Mouse (Mus musculus) ES-E14 (cell line): ENCODE measurements around the gene 1700029P11Rik. TPM values are rescaled to one million over a fixed set of nuclear protein-coding genes. Genes with fewer than 3 reads are reported as not detected.

Experiments
- DNase-seq: peaks from one replicate; pipeline ENCODE4 v3.0.0-alpha.2; 2013; ENCODE audit warnings: low read depth, low spot score
- H3K27ac ChIP-seq: 2 replicates; pipeline ENCODE4 v1.5.1; 2012; ENCODE audit warnings: low read depth, mild to moderate bottlenecking, low read length, moderate library complexity, mixed read lengths; ENCODE audit not compliant: poor library complexity, insufficient read depth, severe bottlenecking
- H3K36me3 ChIP-seq: 2 replicates; pipeline ENCODE4 v1.6.1; 2012; ENCODE audit warnings: mild to moderate bottlenecking, low read length, moderate library complexity, mixed read lengths; ENCODE audit not compliant: control insufficient read depth, poor library complexity, insufficient read depth, severe bottlenecking
- H3K4me1 ChIP-seq, 2 experiments: fragments of 150-350 bp in 1 of 2; sonication (generic) in 1 of 2; 2 replicates each; pipeline ENCODE4 v1.6.1; 2012; ENCODE audit warnings: low read length in 2 of 2, mild to moderate bottlenecking in 1 of 2, mixed read lengths in 1 of 2; ENCODE audit not compliant: control insufficient read depth in 2 of 2, insufficient read depth in 2 of 2, poor library complexity in 1 of 2
- H3K4me3 ChIP-seq, 2 experiments: fragments of 150-350 bp in 1 of 2; sonication (generic) in 1 of 2; 2 replicates each; pipeline ENCODE4 v1.5.1; 2012; ENCODE audit warnings: low read length in 2 of 2, low read depth in 1 of 2, mild to moderate bottlenecking in 1 of 2, mixed read lengths in 1 of 2; ENCODE audit not compliant: insufficient read depth in 1 of 2, poor library complexity in 1 of 2, severe bottlenecking in 1 of 2
- H3K9ac ChIP-seq: 2 replicates; pipeline ENCODE4 v1.6.1; 2012; ENCODE audit warnings: low read depth, mild to moderate bottlenecking, low read length, mixed read lengths; ENCODE audit not compliant: poor library complexity, insufficient read depth, severe bottlenecking
- H3K9me3 ChIP-seq: fragments of 150-350 bp; sonication (generic); 2 replicates; pipeline ENCODE4 v1.6.1; 2012; ENCODE audit warnings: low read depth, mild to moderate bottlenecking, low read length; ENCODE audit not compliant: control insufficient read depth, insufficient read depth
- CHD2 ChIP-seq: IDR thresholded peaks from 2 replicates; pipeline ENCODE4 v1.6.1; 2014; ENCODE audit warnings: mild to moderate bottlenecking, low read depth, low read length, inconsistent platforms
- HCFC1 ChIP-seq: IDR thresholded peaks from 2 replicates; pipeline ENCODE4 v1.6.1; 2012; ENCODE audit warnings: low read length, inconsistent platforms, borderline replicate concordance; ENCODE audit not compliant: insufficient read depth
- MAFK ChIP-seq: IDR thresholded peaks from 2 replicates; pipeline ENCODE4 v1.6.1; 2014; ENCODE audit warnings: mild to moderate bottlenecking, low read depth, low read length, inconsistent platforms; ENCODE audit not compliant: insufficient read depth
- ZC3H11A ChIP-seq: IDR thresholded peaks from 2 replicates; pipeline ENCODE4 v1.6.1; 2012; ENCODE audit warnings: low read depth, mild to moderate bottlenecking, inconsistent platforms, low read length, borderline replicate concordance
- ZNF384 ChIP-seq: IDR thresholded peaks from 2 replicates; pipeline ENCODE4 v1.6.1; 2012; ENCODE audit warnings: low read depth, low read length, inconsistent platforms
- in situ Hi-C, 2 experiments: fragments of 600-800 bp; cut with MboI; formaldehyde crosslinking; loops; one replicate each; pipeline ENCODE4 v1.15.1; 2025; ENCODE audit warnings: low sequenced_read_pairs in 2 of 2, inconsistent platforms in 1 of 2; ENCODE audit not compliant: unreplicated experiment in 2 of 2
- total RNA-seq: library from RNA; depleted of rRNA; stranded (reverse); fragments of 300-350 nt; gene quantifications from 2 replicates; pipeline ENCODE4 v1.2.3, GENCODE M21; 2012

1700029P11Rik gene
- total RNA-seq, 1 experiment, result 29.9 TPM

DNA sequence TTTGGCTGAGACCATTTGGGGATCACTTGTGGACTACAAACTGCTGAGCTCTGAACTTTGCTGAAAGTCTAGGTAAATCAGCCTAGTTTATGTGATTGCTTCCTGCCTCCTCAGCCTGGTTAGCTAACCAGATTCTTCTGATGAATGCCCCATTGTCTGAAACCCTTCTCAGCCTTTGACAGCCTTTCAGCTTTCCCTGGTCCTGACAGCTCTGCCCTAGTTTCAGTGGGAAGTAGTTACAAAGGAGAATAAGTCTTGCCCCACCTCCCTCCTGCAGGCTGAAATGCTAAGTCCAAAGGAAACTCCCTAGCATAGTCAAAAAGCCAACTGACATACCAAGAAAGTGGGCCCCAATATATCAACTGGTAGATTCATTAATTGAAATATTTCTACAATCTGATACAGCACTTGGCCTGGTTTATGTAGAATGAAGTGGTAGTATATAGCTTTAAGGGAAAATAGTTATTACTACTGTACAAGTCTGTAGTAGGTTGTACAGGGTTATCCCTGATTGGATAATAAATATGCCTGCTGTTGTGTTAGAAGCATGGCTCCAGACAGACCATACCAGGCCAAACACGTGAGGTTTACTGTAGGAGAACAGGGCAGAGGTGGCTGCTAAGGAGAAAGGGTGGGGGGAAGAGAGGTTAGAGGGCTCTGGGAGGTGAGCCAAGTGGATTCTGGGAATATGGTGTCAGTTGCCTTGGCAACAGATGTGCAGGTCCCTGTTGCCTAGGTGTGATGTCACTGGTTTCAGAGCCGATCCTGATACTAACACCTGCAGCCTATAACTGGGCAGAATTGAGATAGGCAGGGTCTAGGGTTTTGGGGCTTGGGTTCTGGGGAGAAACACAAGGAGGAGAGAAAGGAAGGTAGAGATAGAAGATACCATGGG lies 5.2 kb downstream of the 1700029P11Rik start:
- Histone ChIP-seq H3K36me3 (no peaks in the 10 kb centered on the region), H3K4me3 (no peak overlapping the region), H3K27ac (no peak overlapping the region), H3K4me1 (no peaks in the 10 kb centered on the region; a peak in 1 of 4 replicates), H3K9ac (no peak overlapping the region), H3K9me3 (no peaks in the 10 kb centered on the region)
- no peak for TF ChIP-seq HCFC1
- TF ChIP-seq CHD2, result no peak
- TF ChIP-seq ZC3H11A, result no peak
- TF ChIP-seq MAFK, result no peak
- no peak for TF ChIP-seq ZNF384
- in situ Hi-C loops, result loop anchor here in 1 of 2 experiments (5.0 kb wide), 1 partner anchor 33 kb away; no protein-coding TSS in a partner anchor
- DNase-seq, result no peak

DNA sequence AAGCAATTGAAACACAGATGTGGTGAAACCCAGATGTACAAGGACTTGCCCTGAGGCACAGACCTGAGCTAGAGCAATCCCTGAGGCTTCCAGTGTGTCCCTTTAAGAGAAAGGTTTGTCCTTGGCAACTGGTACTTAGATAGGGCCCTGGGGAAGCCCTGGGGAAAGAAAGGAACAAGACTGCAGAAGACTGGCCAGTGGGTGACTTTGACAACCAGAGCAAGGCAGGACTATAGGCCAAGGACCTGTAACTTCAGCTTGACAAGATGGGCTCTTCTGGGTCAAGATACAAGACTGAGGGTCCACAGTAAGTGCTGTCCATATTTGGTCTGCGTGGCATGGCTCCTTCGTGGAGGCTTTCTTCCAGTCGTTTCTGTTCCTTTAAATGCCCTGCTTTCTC lies 7.3 kb downstream of the 1700029P11Rik start, which contains the start of gene Xrcc6:
Gene Xrcc6 (plus strand): TSS at position 190 of the 400 bp plus-strand sequence.
- Histone ChIP-seq H3K9ac (no peak within 1 kb of the TSS), H3K27ac (no peak within 1 kb of the TSS), H3K4me3 (no peak within 1 kb of the TSS), H3K36me3 (no peaks in the 10 kb centered on the region), H3K4me1 (peaks cover 0 to 3% of the 10 kb centered on the region in 2 experiments; a peak in 1 of 4 replicates), H3K9me3 (no peaks in the 10 kb centered on the region)
- no peak for TF ChIP-seq MAFK
- no peak for TF ChIP-seq HCFC1
- TF ChIP-seq ZC3H11A, result no peak
- no peak for TF ChIP-seq ZNF384
- no peak for TF ChIP-seq CHD2
- DNase-seq, result no peak
- in situ Hi-C loops, result loop anchor here in 1 of 2 experiments (5.0 kb wide), 1 partner anchor 35 kb away; no protein-coding TSS in a partner anchor

GRCm38 (mm10) chr15:81989371-81990062 lies 9.2 kb downstream of the 1700029P11Rik start:
- H3K27ac ChIP-seq, result no peak overlapping the region

DNA sequence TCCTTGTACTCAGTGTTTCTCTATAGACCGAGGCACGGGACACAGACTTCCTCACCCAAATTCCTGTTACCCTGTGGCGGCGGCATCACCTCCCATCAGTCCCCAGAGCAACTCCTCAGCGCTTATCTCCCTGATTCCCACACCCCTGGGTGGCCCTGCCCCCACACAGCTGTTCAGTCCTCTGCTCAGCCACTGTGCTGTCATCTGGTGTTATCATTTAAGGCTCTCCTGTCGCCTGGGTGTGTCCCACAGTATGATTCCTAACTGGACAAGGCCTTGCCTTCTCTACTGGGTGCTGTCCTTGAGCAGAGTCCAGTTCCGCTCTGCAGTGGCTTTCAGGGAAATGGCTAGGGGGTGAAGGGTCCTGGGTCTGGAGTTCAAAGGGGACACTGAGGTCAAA lies 10.2 kb downstream of the 1700029P11Rik start:
- in situ Hi-C loops, result no loop called here

More at GRCm38 (mm10) chr15:81989371-81990062, 9.2 kb downstream of the 1700029P11Rik start:
- H3K36me3 ChIP-seq, result peaks cover 5% of the 10 kb centered on the region; the same call in 1 of the 2 replicates
- H3K9me3 ChIP-seq, result no peaks in the 10 kb centered on the region
- H3K4me1 ChIP-seq, result peaks cover 2 to 5% of the 10 kb centered on the region in 2 experiments; a peak in 2 of 4 replicates
- H3K9ac ChIP-seq, result no peak overlapping the region
- no peak overlapping the region for H3K4me3 ChIP-seq
- in situ Hi-C loops, result loop anchor here in 1 of 2 experiments (5.0 kb wide), 1 partner anchor 37 kb away; no protein-coding TSS in a partner anchor
- peak; percentile 86 for DNase-seq
- TF ChIP-seq HCFC1 (no peak), CHD2 (no peak), ZC3H11A (peak; percentile 92)

More for the DNA sequence above, 10.2 kb downstream of the 1700029P11Rik start:
- TF ChIP-seq ZNF384 (no peak), ZC3H11A (no peak), MAFK (no peak), CHD2 (no peak), HCFC1 (no peak)
- no peak overlapping the region for H3K27ac ChIP-seq
- H3K4me1 ChIP-seq, result peaks cover 2 to 5% of the 10 kb centered on the region in 2 experiments; a peak in 2 of 4 replicates
- no peak for DNase-seq
- H3K9me3 ChIP-seq, result no peaks in the 10 kb centered on the region
- H3K4me3 ChIP-seq, result no peak overlapping the region
- peaks cover 8% of the 10 kb centered on the region; the same call in 1 of the 2 replicates for H3K36me3 ChIP-seq
- no peak overlapping the region for H3K9ac ChIP-seq
